Mouse (Mus musculus) CH12.LX (cell line): ENCODE measurements around the gene Chrne.

Source experiments
- CHD2 ChIP-seq: IDR thresholded peaks from 2 replicates; pipeline ENCODE4 v1.6.1; 2011; ENCODE audit warnings: low read length, improper control_type of control experiment
- CTCF ChIP-seq, 2 experiments: IDR thresholded peaks in 1 of 2; conservative IDR thresholded peaks in 1 of 2; 2 replicates each; pipeline ENCODE4 v1.5.1; 2011 to 2012; ENCODE audit warnings: low read depth in 2 of 2, low read length in 2 of 2, improper control_type of control experiment in 1 of 2, inconsistent platforms in 1 of 2, mild to moderate bottlenecking in 1 of 2, moderate library complexity in 1 of 2
- JUND ChIP-seq: conservative IDR thresholded peaks from 2 replicates; pipeline ENCODE4 v1.6.1; 2011; ENCODE audit warnings: low read depth, low read length, improper control_type of control experiment
- MXI1 ChIP-seq: IDR thresholded peaks from 2 replicates; pipeline ENCODE4 v1.6.1; 2011; ENCODE audit warnings: mild to moderate bottlenecking, low read depth, low read length, improper control_type of control experiment
- NRF1 ChIP-seq: IDR thresholded peaks from 2 replicates; pipeline ENCODE4 v1.6.1; 2014; ENCODE audit warnings: low read depth, mild to moderate bottlenecking, inconsistent platforms, low read length, improper control_type of control experiment, moderate library complexity
- RCOR1 ChIP-seq: conservative IDR thresholded peaks from 2 replicates; pipeline ENCODE4 v1.6.1; 2012; ENCODE audit warnings: low read depth, mild to moderate bottlenecking, inconsistent platforms, low read length, improper control_type of control experiment
- SIN3A ChIP-seq: IDR thresholded peaks from 2 replicates; pipeline ENCODE4 v1.6.1; 2012; ENCODE audit warnings: low read length, improper control_type of control experiment, inconsistent platforms
- USF1 ChIP-seq: IDR thresholded peaks from 2 replicates; pipeline ENCODE4 v1.6.1; 2014; ENCODE audit warnings: low read depth, mild to moderate bottlenecking, inconsistent platforms, low read length, improper control_type of control experiment

- no peak for TF ChIP-seq NRF1
- no peak for TF ChIP-seq CTCF (conservative IDR thresholded peaks at IDR 0.05 in 1 of 2, IDR thresholded peaks at IDR 0.05 in 1 of 2; ENCODE audit: low read depth in 2 of 2, low read length in 2 of 2)
- no peak for TF ChIP-seq CHD2
- TF ChIP-seq SIN3A, result no peak
- no peak for TF ChIP-seq RCOR1
- TF ChIP-seq MXI1, result no peak
- no peak for TF ChIP-seq USF1
- TF ChIP-seq JUND, result no peak
These were observed 39.9 kb upstream of the Chrne start for GRCm38 (mm10) chr11:70658942-70659341.
